Mouse (Mus musculus) limb, embryonic 10.5 days (tissue): ENCODE results near the gene Snrnp40. TPM values are rescaled to one million over a fixed set of nuclear protein-coding genes. Genes with fewer than 3 reads are reported as not detected.

ENCODE experiments used
- DNase-seq: peaks from one replicate; pipeline ENCODE4 v3.0.0-alpha.2; 2017; ENCODE audit warnings: low spot score
- H3K27ac ChIP-seq: fragments of 300-500 bp; sonication (generic); 2 replicates; pipeline ENCODE4 v1.5.1; 2016; ENCODE audit warnings: mild to moderate bottlenecking
- H3K27me3 ChIP-seq: fragments of 300-500 bp; sonication (generic); 2 replicates; pipeline ENCODE4 v1.6.1; 2016; ENCODE audit warnings: low read depth, mild to moderate bottlenecking; ENCODE audit not compliant: poor library complexity, severe bottlenecking
- H3K36me3 ChIP-seq: fragments of 300-500 bp; sonication (generic); 2 replicates; pipeline ENCODE4 v1.6.1; 2016; ENCODE audit warnings: mild to moderate bottlenecking, moderate library complexity
- H3K4me1 ChIP-seq: fragments of 300-500 bp; sonication (generic); 2 replicates; pipeline ENCODE4 v1.6.1; 2016
- H3K4me3 ChIP-seq: fragments of 300-500 bp; sonication (generic); 2 replicates; pipeline ENCODE4 v1.5.1; 2016; ENCODE audit warnings: mild to moderate bottlenecking, moderate library complexity
- H3K9me3 ChIP-seq: fragments of 300-500 bp; sonication (generic); replicated peaks from 2 replicates; pipeline ENCODE4 v1.6.1; 2016; ENCODE audit warnings: mild to moderate bottlenecking
- WGBS: fragments of 180-500 bp; shearing (Covaris S2); methylation state at CpG from one replicate; pipeline ENCODE4 v1.1.7; 2016; 5-methylcytosine and 5-hydroxymethylcytosine counted together
- polyA plus RNA-seq: library from polyadenylated mRNA; unstranded; fragments of >200 nt; fragmentation: Nextera tagmentation; extraction: Ambion mirVana; gene quantifications from 2 replicates; pipeline ENCODE4 v1.2.1, GENCODE M21; 2016

The Snrnp40 gene
- polyA plus RNA-seq, 1 experiment from 2014 or later = 254 TPM

DNA sequence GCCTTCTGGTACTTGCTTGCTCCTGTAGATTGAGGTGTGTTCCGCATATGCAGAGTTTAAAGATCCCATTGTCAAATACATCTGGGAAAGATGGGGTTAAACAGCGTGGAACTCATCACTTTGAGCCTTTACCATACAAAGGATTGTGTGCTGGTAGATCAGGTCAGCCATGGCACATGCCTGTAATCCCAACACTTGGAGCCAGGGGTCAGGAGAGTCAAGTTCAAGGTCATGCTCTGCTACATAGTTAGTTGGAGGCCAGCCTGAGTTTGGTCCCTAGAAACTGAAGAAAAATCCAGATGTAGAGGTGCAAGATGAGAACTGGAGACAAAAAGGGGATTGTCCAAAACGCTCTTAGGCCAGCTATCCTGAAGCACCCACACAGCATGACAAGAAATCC, 31.3 kb downstream of the Snrnp40 start:
- DNase-seq = no peak
- Histone ChIP-seq H3K27ac (no peak overlapping the region), H3K9me3 (no peaks in the 10 kb centered on the region), H3K4me3 (no peak overlapping the region), H3K4me1 (peaks cover 3% of the 10 kb centered on the region; the same call in 1 of the 2 replicates), H3K36me3 (peaks cover 47% of the 10 kb centered on the region), H3K27me3 (no peaks in the 10 kb centered on the region)
- WGBS = 75% methylated on average over 3 of the region's 3 CpGs

Other genes starting within 250 kb of the Snrnp40 start
- gene Hcrtr1, start 220.8 kb upstream of the Snrnp40 start, polyA plus RNA-seq = 0.18 TPM in 1 of 2 replicates, not detected in the other
- gene Tinagl1, start 185.0 kb upstream of the Snrnp40 start, polyA plus RNA-seq = 8.0 and 8.1 TPM in 2 replicates
- not detected in 2 replicates for gene Gm853, start 137.7 kb upstream of the Snrnp40 start, polyA plus RNA-seq
- 15.2 and 71.5 TPM in 2 replicates for gene Serinc2, start 80.9 kb upstream of the Snrnp40 start, polyA plus RNA-seq
- gene Fabp3, start 51.5 kb upstream of the Snrnp40 start, polyA plus RNA-seq = 2.2 and 3.0 TPM in 2 replicates
- gene Gm10570, start 51.5 kb upstream of the Snrnp40 start, polyA plus RNA-seq = not detected in 2 replicates
- gene Zcchc17, start 189 bp upstream of the Snrnp40 start, polyA plus RNA-seq = 72.9 and 73.5 TPM in 2 replicates
- 4.4 and 4.8 TPM in 2 replicates for gene Nkain1, start 214.0 kb downstream of the Snrnp40 start, polyA plus RNA-seq